Comparison of ENCODE assay signal across 11 mouse cellular contexts in genomic region chr7:98678441-98678840, GRCm38 (mm10). TPM values are rescaled to one million over a fixed set of nuclear protein-coding genes. Genes with fewer than 3 reads are reported as not detected.
DNase-seq lines count a peak whose midpoint lies in the region; ATAC-seq and TF ChIP-seq lines count a peak whose summit lies in the region.
"Had no signal": no experiment of that assay in that cellular context is flagged by ENCODE, and none has a peak within 500 bp of the region (broad histone marks: within the 10 kb centered on the region; RNA-seq: fewer than 3 reads in every experiment).

No protein-coding gene starts in this region.

- no peak for TF ChIP-seq CTCF in midbrain, postnatal 0 days (IDR thresholded peaks at IDR 0.05)
- TF ChIP-seq CTCF in forebrain, postnatal 0 days (IDR thresholded peaks at IDR 0.05; ENCODE audit: low read depth) = no peak

- H3K27me3 ChIP-seq in midbrain, embryonic 11.5 days (ENCODE audit: control insufficient read depth, insufficient read depth, low read length) = no peaks in the 10 kb centered on the region
- no peaks in the 10 kb centered on the region for H3K27me3 ChIP-seq in midbrain, postnatal 0 days (ENCODE audit: insufficient read depth, low read length)
- no peaks in the 10 kb centered on the region for H3K27me3 ChIP-seq in forebrain, postnatal 0 days (ENCODE audit: insufficient read depth, low read length)
- H3K27me3 ChIP-seq: midbrain, embryonic 13.5 days had no signal

- no peaks in the 10 kb centered on the region for H3K36me3 ChIP-seq in midbrain, embryonic 11.5 days (ENCODE audit: control insufficient read depth, insufficient read depth, low read length)
- no peaks in the 10 kb centered on the region for H3K36me3 ChIP-seq in midbrain, postnatal 0 days (ENCODE audit: insufficient read depth, low read length)
- no peaks in the 10 kb centered on the region for H3K36me3 ChIP-seq in forebrain, postnatal 0 days (ENCODE audit: insufficient read depth)
- H3K36me3 ChIP-seq: midbrain, embryonic 13.5 days had no signal

- no peak overlapping the region for H3K9ac ChIP-seq in midbrain, embryonic 11.5 days (ENCODE audit: low read length)
- H3K9ac ChIP-seq in midbrain, postnatal 0 days (replicated peaks; ENCODE audit: low read length, poor library complexity, severe bottlenecking) = no peak overlapping the region
- H3K9ac ChIP-seq in forebrain, postnatal 0 days = no peak overlapping the region
- H3K9ac ChIP-seq: midbrain, embryonic 13.5 days had no signal

- no peak overlapping the region for H3K27ac ChIP-seq in midbrain, embryonic 11.5 days (ENCODE audit: low read depth, low read length)
- no peak overlapping the region for H3K27ac ChIP-seq in midbrain, postnatal 0 days (ENCODE audit: low read depth, low read length)
- H3K27ac ChIP-seq in forebrain, postnatal 0 days (ENCODE audit: low read depth, low read length) = no peak overlapping the region
- H3K27ac ChIP-seq: midbrain, embryonic 13.5 days had no signal

- DNase-seq in heart, adult 11 months = peak; percentile 95
- no peak for DNase-seq in heart, postnatal 25 days (ENCODE audit: low spot score)
- peak; percentile 51 for DNase-seq in midbrain, embryonic 11.5 days (ENCODE audit: low spot score, missing footprints)
- no peak for DNase-seq in midbrain, postnatal 0 days (ENCODE audit: low spot score)
- peak; percentile 48 for DNase-seq in heart, postnatal 4 days
- DNase-seq in kidney, postnatal 25 days = peak; percentile 30 to 43
- DNase-seq in forebrain, postnatal 0 days = no peak
- no peak for DNase-seq in cerebellum, postnatal 4 days (ENCODE audit: low spot score in 2 of 2)
- DNase-seq: cerebellum, postnatal 36 days; thymus, adult 18-20 months had no signal

- 72% methylated on average over 7 of the region's 7 CpGs for WGBS in midbrain, embryonic 11.5 days
- 68% methylated on average over 7 of the region's 7 CpGs for WGBS in midbrain, postnatal 0 days
- WGBS in forebrain, postnatal 0 days = 82% methylated on average over 7 of the region's 7 CpGs

- H3K4me2 ChIP-seq in midbrain, embryonic 11.5 days = no peak overlapping the region
- no peak overlapping the region for H3K4me2 ChIP-seq in midbrain, postnatal 0 days (ENCODE audit: low read depth, low read length, poor library complexity, severe bottlenecking)
- H3K4me2 ChIP-seq in forebrain, postnatal 0 days (ENCODE audit: low read depth) = no peak overlapping the region
- H3K4me2 ChIP-seq: midbrain, embryonic 13.5 days had no signal

- no peaks in the 10 kb centered on the region for H3K9me3 ChIP-seq in midbrain, embryonic 11.5 days (ENCODE audit: control insufficient read depth, low read length)
- no peaks in the 10 kb centered on the region for H3K9me3 ChIP-seq in midbrain, postnatal 0 days (ENCODE audit: low read length)
- no peaks in the 10 kb centered on the region for H3K9me3 ChIP-seq in forebrain, postnatal 0 days (ENCODE audit: low read length)
- H3K9me3 ChIP-seq: midbrain, embryonic 13.5 days had no signal

- no peaks in the 10 kb centered on the region for H3K4me1 ChIP-seq in midbrain, embryonic 11.5 days (ENCODE audit: control insufficient read depth, insufficient read depth, low read length)
- no peaks in the 10 kb centered on the region for H3K4me1 ChIP-seq in midbrain, postnatal 0 days (ENCODE audit: insufficient read depth, low read length)
- no peaks in the 10 kb centered on the region for H3K4me1 ChIP-seq in forebrain, postnatal 0 days (ENCODE audit: insufficient read depth)
- H3K4me1 ChIP-seq: midbrain, embryonic 13.5 days had no signal

- H3K4me3 ChIP-seq in midbrain, embryonic 11.5 days (ENCODE audit: low read depth, low read length) = no peak overlapping the region
- no peak overlapping the region for H3K4me3 ChIP-seq in midbrain, postnatal 0 days (ENCODE audit: low read depth, low read length)
- no peak overlapping the region for H3K4me3 ChIP-seq in forebrain, postnatal 0 days (ENCODE audit: low read depth, low read length)
- H3K4me3 ChIP-seq: midbrain, embryonic 13.5 days had no signal

- ATAC-seq in midbrain, embryonic 11.5 days (ENCODE audit: low FRiP score) = no peak
- no peak for ATAC-seq in midbrain, postnatal 0 days (ENCODE audit: low FRiP score)
- no peak for ATAC-seq in forebrain, postnatal 0 days
- ATAC-seq: midbrain, embryonic 13.5 days had no signal

- intact Hi-C loops in heart, postnatal 25 days (cut with DNase I) = no loop called here

RNA-seq across cellular contexts. Expression of gene Emsy, which starts 21.9 kb away (rescaled TPM):
- total RNA-seq in heart, postnatal 25 days (2021) = 10 to 100 TPM; 25.0 to 31.1 TPM
- 65.4 and 67.9 TPM in 2 replicates for polyA plus RNA-seq in midbrain, embryonic 11.5 days (2014; fragmentation: Nextera tagmentation; extraction: Ambion mirVana)
- 36.0 and 43.0 TPM in 2 replicates for total RNA-seq in midbrain, postnatal 0 days (2014; rRNA removed)
- 25.8 and 26.6 TPM in 2 replicates for polyA plus RNA-seq in midbrain, postnatal 0 days (2015; fragmentation: Nextera tagmentation; extraction: Ambion mirVana)
- total RNA-seq in heart, postnatal 4 days (2021) = 10 to 100 TPM; 34.2 to 35.8 TPM
- 31.9 and 52.4 TPM in 2 replicates for total RNA-seq in forebrain, postnatal 0 days (2014; rRNA removed)
- 23.9 and 26.8 TPM in 2 replicates for polyA plus RNA-seq in forebrain, postnatal 0 days (2015; fragmentation: Nextera tagmentation; extraction: Ambion mirVana)

RNA-seq across cellular contexts. Expression of gene Thap12, which starts 24.5 kb away (rescaled TPM):
- 10 to 100 TPM; 70.0 to 76.2 TPM for total RNA-seq in heart, postnatal 25 days (2021)
- polyA plus RNA-seq in midbrain, embryonic 11.5 days (2014; fragmentation: Nextera tagmentation; extraction: Ambion mirVana) = 91.3 and 95.2 TPM in 2 replicates
- total RNA-seq in midbrain, postnatal 0 days (2014; rRNA removed) = 64.2 and 67.3 TPM in 2 replicates
- 43.0 and 49.1 TPM in 2 replicates for polyA plus RNA-seq in midbrain, postnatal 0 days (2015; fragmentation: Nextera tagmentation; extraction: Ambion mirVana)
- total RNA-seq in heart, postnatal 4 days (2021) = 10 to 100 TPM; 75.0 to 79.8 TPM
- total RNA-seq in forebrain, postnatal 0 days (2014; rRNA removed) = 88.8 and 97.3 TPM in 2 replicates
- 45.1 and 51.3 TPM in 2 replicates for polyA plus RNA-seq in forebrain, postnatal 0 days (2015; fragmentation: Nextera tagmentation; extraction: Ambion mirVana)

Comparison
In these comparisons a context has a peak if more than half of its experiments do, and no peak if none do; other contexts are left out.
1. DNase-seq: peak in heart, adult 11 months (single experiment), midbrain, embryonic 11.5 days (single experiment), heart, postnatal 4 days (single experiment) and kidney, postnatal 25 days (2 of 2); none in heart, postnatal 25 days (single experiment), midbrain, postnatal 0 days (single experiment), forebrain, postnatal 0 days (single experiment) and cerebellum, postnatal 4 days (0 of 2).